Mouse (Mus musculus): Measurements from ENCODE around the gene Olfr1166. TPM values are rescaled to one million over a fixed set of nuclear protein-coding genes. Genes with fewer than 3 reads are reported as not detected.
"Not testable (repeated sequence)": the region's sequence is repeated elsewhere in the genome, so short reads cannot be mapped to it uniquely, and the experiment has no call there.

Gene Olfr1166
- total RNA-seq (2022): not detected

GRCm38 (mm10) chr2:88128172-88128571, at the start of gene Olfr1166:
Olfr1166 (minus strand) TSS chr2:88128272.
- DNase-seq (ENCODE audit: low spot score in 2 of 2): no peak

GRCm38 (mm10) chr2:88155093-88155492, 27.0 kb upstream of the Olfr1166 start, which contains the start of gene Olfr1167:
Olfr1167 (minus strand) TSS chr2:88155193.
- not testable (repeated sequence) for DNase-seq (ENCODE audit: low spot score in 2 of 2)

- no peak for DNase-seq (ENCODE audit: low spot score in 2 of 2)
Observed at GRCm38 (mm10) chr2:88093866-88094265, 34.2 kb downstream of the Olfr1166 start, which contains the start of gene Olfr1164. Olfr1164 (minus strand) TSS chr2:88093966.

Other genes starting within 250 kb of the Olfr1166 start
- not detected for gene Olfr1153, start 233.3 kb downstream of the Olfr1166 start, total RNA-seq (2022)
- gene Olfr1154, start 223.1 kb downstream of the Olfr1166 start, total RNA-seq (2022): not detected
- not detected for gene Olfr1155, start 183.1 kb downstream of the Olfr1166 start, total RNA-seq (2022)
- gene Olfr1156, start 175.2 kb downstream of the Olfr1166 start, total RNA-seq (2022): not detected
- gene Olfr1157, start 160.0 kb downstream of the Olfr1166 start, total RNA-seq (2022): not detected
- not detected for gene Olfr74, start 153.6 kb downstream of the Olfr1166 start, total RNA-seq (2022)
- gene Olfr1158, start 138.2 kb downstream of the Olfr1166 start, total RNA-seq (2022): not detected
- gene Olfr1160, start 120.0 kb downstream of the Olfr1166 start, total RNA-seq (2022): not detected
- gene Olfr1161, start 105.5 kb downstream of the Olfr1166 start, total RNA-seq (2022): not detected
- gene Olfr73, start 90.6 kb downstream of the Olfr1166 start, total RNA-seq (2022): not detected
- gene Olfr1162, start 77.1 kb downstream of the Olfr1166 start, total RNA-seq (2022): not detected
- gene Olfr1163, start 56.4 kb downstream of the Olfr1166 start, total RNA-seq (2022): not detected
- not detected for gene Olfr1164, start 34.3 kb downstream of the Olfr1166 start, total RNA-seq (2022)
- gene Olfr1167, start 26.9 kb upstream of the Olfr1166 start, total RNA-seq (2022): not detected
- not detected for gene Olfr1168, start 53.6 kb upstream of the Olfr1166 start, total RNA-seq (2022)
- gene Olfr1170, start 100.1 kb upstream of the Olfr1166 start, total RNA-seq (2022): not detected
- gene Olfr1173, start 151.6 kb upstream of the Olfr1166 start, total RNA-seq (2022): not detected
- not detected for gene Olfr1174-ps, start 186.9 kb upstream of the Olfr1166 start, total RNA-seq (2022)
- gene Olfr1175-ps, start 198.9 kb upstream of the Olfr1166 start, total RNA-seq (2022): not detected
- not detected for gene Olfr1176, start 208.4 kb upstream of the Olfr1166 start, total RNA-seq (2022)
- not detected for gene Olfr1177-ps, start 218.2 kb upstream of the Olfr1166 start, total RNA-seq (2022)